Mouse (Mus musculus) Muller cell, postnatal 12 days (primary cell): Measurements from ENCODE around the gene 1700016K19Rik.
"Not testable (repeated sequence)": the region's sequence is repeated elsewhere in the genome, so short reads cannot be mapped to it uniquely, and the experiment has no call there.

Experiments
- DNase-seq: peaks from one replicate; pipeline ENCODE4 v3.0.0-alpha.2; 2015; ENCODE audit errors: inconsistent ontology term

1700016K19Rik gene

GRCm38 (mm10) chr11:75984581-75984980 is 15.1 kb upstream of the 1700016K19Rik start:
- DNase-seq, result no peak

GRCm38 (mm10) chr11:75985948-75986347 is 13.8 kb upstream of the 1700016K19Rik start:
- DNase-seq, result no peak

- no peak for DNase-seq
Observed at GRCm38 (mm10) chr11:75990965-75991835, 8.5 kb upstream of the 1700016K19Rik start.

GRCm38 (mm10) chr11:75991911-75992310 is 7.8 kb upstream of the 1700016K19Rik start:
- no peak for DNase-seq

GRCm38 (mm10) chr11:75992481-75992880 is 7.2 kb upstream of the 1700016K19Rik start:
- no peak for DNase-seq

DNA sequence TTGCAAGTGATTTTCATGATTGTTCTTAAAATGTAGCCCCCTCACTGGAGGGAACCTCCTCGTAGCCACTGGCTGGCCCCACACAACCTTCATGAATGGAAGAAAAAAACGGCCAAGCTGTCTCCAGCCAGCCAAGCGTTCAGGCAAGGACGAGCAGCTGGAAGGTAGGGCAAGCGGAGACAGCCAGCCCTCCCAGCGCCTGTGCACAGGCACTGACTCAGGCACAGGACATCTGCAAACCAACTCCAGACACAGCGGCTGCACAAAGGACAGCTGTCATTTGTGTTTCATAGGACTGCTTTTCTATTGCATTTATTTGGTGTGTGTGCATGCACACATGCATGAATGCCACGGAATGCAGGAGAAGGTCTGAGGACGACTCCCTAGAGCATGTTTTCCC is 5.4 kb upstream of the 1700016K19Rik start:
- DNase-seq, result no peak

DNA sequence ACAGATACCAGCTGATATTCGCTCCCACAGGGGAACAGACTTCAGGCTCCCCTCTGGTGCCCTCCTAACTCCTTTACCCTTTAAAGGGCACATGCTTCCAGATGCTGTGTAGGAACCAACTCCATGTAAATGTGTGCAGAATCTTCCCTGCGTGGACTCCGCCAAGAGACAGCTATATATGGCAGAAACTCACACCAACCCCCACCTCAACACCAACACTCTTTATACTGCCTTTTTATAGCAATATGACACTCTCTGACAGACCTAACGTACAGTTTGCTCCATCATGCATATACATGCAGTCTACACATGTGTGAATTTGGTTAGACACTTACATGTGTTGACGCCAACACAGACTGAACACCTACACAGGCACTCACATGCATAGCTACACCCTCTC is 989 bp downstream of the 1700016K19Rik start:
- DNase-seq, result no peak

GRCm38 (mm10) chr11:76001237-76001878 is 1.6 kb downstream of the 1700016K19Rik start:
- no peak for DNase-seq

GRCm38 (mm10) chr11:76004276-76004675 is 4.6 kb downstream of the 1700016K19Rik start:
- not testable (repeated sequence) for DNase-seq

- DNase-seq, result no peak
Observed at GRCm38 (mm10) chr11:76008162-76008561, 8.4 kb downstream of the 1700016K19Rik start.

GRCm38 (mm10) chr11:76009101-76009500 is 9.4 kb downstream of the 1700016K19Rik start:
- no peak for DNase-seq

DNA sequence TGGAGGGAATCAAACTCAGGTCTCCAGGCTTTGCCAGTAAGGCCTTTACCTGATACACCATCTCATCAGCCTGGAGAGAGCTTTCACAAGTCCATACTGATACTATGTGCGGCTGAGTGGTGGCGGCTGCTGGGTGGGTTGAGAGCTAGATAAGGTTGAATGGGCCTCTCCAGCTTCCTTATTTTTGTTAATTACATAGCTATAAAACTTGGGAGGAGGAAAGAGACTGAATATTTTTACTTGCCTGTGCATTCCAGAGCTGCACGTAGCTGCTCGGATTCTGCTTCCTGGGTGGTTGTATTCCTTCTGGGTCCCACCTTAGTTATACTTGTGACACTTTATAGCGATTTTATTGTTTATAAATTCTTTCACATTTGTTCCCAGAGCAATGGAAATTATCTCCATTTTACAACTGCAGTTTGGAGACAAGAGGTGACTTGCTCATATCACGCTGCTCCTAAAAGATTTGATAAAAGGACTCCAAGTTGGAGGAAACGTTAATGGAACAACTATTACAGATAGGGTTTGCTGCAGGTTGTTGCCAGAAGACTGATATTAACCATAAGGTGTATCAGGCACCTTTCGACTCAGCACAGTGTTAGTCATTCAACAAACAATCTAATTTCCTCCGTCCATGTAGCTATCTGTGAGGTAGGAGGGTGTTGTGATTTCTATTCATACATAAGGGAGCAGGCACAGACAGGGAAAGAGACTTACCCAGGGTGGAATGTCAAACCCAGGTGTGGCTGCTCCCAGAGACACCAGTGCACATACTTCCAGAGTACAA is 11.3 kb downstream of the 1700016K19Rik start:
- DNase-seq, result no peak

DNA sequence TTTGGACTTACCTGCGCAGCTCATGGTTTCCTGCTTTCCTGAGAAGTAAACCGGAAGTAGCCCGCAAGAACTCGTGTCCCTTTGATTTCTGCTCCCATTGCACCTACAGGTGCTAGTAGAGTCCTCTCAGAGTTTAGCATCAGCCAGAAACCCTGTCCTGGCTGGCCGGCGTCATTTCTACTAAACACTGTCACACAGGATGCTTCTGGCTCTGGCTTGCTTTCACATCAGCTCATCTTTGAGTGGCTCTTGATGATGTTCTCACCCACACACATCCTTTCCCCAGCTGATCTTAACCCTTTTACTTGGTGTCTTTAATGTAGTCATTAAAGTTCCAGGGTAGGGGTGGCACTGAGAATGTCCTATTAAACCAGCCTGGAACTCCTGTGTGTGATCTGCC is 15.5 kb downstream of the 1700016K19Rik start:
- no peak for DNase-seq

DNA sequence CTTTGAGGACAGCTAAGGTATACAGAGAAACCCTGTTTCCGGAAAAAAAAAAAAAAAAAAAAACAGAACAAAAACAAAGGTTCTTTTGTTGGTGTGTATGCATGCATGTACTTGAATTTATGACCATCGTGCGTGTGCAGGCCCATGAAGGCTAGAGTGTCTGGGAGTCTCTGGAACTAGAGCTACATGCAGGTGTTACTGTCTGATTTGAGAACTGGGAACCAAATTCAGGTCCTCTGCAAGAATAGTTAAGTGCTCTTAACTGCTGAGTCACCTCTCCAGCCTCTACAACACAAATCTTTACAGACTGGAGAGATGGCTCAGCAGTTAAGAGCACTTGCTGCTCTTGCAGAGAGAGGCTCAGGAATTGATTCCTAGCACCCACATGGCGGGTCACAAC is 16.1 kb downstream of the 1700016K19Rik start:
- DNase-seq, result no peak

GRCm38 (mm10) chr11:76019879-76020278 is 20.2 kb downstream of the 1700016K19Rik start:
- no peak for DNase-seq

GRCm38 (mm10) chr11:76020916-76021315 is 21.2 kb downstream of the 1700016K19Rik start:
- no peak for DNase-seq

DNA sequence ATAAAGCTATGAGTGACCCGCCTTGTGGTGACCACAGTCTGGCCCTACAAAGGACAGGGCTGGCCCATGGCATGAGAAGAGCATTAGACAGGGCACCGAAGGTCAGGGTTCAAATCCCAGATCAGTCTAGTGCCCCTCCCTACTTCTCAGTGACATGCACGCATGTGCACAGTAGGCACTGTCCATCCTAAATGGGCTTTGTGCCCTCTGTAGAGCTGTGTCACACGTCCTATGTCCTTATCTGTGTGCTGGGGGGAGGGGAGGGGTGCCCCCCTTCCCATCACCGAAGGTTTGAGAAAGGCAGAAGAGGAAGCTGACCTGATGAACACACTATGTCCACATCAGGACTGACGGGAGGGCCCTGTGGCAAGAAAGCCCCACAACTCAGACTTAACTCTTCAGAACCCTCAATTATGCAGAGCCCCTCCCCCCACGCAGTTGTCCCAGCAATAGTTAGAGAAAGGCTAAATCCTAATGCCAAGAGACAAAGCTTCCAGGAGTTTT is 25.4 kb downstream of the 1700016K19Rik start:
- no peak for DNase-seq

- no peak for DNase-seq
Observed at GRCm38 (mm10) chr11:76026527-76027138, 26.9 kb downstream of the 1700016K19Rik start.

DNA sequence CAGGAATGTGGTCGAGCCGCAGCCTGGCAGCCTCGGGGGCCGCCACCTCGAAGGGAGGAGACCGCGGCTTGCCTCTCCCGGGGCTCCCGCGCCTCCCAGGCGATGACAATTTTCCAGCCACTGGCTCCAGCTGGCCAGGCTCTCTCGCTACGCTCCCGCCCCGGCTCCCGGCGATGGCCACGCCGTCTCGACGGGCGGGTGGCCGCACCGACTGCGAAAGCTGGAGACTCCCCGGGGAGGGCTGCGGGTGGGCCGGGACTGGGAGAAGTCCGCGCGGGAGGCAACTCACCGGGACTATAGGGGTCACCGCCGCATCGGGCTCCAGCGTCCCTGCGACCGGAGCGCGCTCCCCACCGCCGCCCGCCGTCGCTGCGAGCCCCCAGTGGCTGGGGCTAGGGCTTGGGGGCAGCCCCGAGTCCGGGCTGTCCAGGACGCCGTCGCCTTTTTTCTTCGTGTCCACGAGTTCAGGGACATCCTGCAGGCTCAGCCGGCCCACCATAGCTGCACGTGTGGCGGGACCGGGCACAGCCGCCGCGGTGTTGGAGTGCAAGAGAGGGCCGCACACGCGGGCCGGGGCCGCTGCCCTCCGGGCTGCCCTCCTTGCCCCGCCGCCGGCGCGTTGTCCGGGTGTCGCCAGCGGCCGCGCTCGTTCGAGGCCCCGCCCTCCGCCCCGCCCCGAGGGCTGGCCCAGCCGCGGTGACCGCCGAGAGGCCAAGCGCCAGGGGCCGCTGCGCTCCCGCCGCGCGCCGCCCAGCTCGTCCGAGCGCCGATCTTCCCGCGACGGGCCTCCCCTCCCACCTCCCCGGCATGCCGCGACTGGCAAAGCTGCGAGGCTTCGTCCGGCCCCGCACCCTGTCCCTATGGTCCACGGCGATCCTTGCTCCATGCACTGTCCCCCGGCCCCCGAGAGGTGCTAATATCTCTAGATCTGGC is 27.7 kb downstream of the 1700016K19Rik start, which contains the start of gene Rflnb:
Rflnb (minus strand) TSS at position 644 of the 933 bp plus-strand sequence.
- peak; percentile 91 for DNase-seq

GRCm38 (mm10) chr11:76028072-76028465 is 28.4 kb downstream of the 1700016K19Rik start:
- DNase-seq, result peak; percentile 10
